Mouse (Mus musculus): ENCODE data around the gene Ccl27a.
"Not testable (repeated sequence)": the region's sequence is repeated elsewhere in the genome, so short reads cannot be mapped to it uniquely, and the experiment has no call there.

Ccl27a gene

DNA sequence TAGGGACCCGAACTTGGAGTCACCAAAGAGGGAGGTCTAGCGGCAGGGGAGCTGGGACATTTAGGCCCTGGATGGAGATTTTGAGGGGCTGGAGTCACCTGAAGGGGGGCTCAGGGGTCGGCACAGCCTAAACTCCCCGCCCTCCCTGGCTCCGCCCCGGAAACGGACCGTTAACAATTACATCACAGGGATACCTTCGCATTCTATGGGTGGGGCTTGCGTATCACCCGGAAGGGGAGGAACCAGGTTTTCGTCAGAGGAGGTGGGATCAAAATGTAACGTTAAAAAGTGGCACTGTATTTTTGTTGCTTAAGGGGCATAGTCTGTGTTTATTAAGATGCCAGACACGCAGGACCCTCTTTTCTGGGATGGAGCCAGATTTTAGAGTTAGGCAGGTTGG is at the start of gene Ccl27a:
Gene Ccl27a, minus strand, starts transcription at position 246 of the 400 bp plus-strand sequence.
- DNase-seq (ENCODE audit: low read depth, low spot score): peak; percentile 92

DNA sequence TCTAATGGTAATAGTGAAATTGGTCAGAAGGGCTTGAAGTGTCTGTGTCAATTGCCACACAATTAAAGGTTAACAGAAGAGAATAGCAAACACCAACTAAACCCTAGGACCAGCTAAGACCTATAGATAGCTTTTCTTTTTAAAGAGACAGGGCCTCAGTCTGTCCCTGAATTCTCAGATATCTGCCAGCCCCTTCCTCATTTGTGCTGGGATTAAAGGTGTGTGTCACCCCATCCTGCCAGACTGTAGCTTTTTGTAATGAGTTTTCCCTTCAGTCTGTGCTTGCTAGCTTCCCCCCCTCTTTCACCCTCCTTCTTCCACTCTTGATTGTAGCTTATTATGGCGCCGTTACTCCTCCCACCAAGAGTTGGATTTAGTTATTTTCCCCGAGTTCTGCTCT is 9.2 kb upstream of the Ccl27a start:
- DNase-seq (ENCODE audit: low read depth, low spot score): not testable (repeated sequence)

DNA sequence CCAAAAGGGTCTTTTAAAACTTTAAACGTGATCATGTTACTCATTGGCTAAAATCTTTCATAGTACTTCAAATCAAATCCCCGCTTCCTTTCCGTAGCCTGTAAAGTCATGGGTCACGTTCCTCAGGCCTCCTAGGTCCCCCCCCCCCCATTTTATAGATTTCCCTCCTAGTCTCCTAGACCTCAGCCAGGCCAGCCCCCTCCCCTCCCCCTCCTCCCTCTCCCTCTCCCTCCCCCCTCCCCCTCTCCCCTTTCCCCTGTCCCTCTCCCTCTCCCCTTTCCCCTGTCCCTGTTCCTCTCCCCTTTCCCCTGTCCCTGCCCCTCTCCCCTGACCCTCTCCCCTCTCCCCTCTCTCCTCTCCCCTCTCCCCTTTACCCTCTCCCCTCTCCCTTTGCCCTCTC is 8.7 kb upstream of the Ccl27a start:
- DNase-seq (ENCODE audit: low read depth, low spot score): not testable (repeated sequence)

DNA sequence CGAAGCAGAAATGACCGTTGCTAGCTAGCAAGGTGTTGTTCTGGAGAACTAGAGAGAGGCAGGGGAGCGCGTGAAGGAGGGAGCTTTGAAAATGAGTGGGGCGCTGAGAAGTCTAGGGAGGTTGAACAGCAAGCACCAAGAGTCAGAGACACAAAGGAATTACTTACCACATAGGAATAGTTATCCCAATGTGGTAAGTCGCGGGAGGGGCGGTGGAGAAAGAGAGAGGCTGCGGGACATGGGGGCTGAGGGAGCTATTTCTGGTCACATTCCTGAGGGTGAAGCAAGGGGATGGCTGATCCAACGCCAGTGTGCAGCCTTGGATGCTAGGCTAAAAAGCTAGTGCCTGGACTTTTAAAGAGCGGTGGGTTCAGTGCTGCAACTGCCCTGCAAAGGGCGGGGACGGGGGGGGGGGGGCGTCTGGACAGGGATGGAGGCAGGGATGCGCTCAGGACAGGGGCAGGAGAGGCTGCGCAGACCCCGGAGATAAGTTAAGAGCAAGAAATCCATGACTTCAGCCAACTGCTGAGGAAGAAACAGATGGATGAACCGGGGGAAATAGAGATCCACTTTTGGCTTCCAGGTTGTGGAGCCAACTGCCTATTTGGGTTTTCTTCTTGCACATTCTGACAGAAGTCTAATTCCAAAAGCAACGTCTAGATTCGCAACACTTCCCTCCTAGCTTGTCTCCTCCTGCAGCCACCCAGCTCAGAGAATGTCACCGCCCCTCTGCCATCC is 7.9 kb upstream of the Ccl27a start:
- DNase-seq (ENCODE audit: low read depth, low spot score): not testable (repeated sequence)

DNA sequence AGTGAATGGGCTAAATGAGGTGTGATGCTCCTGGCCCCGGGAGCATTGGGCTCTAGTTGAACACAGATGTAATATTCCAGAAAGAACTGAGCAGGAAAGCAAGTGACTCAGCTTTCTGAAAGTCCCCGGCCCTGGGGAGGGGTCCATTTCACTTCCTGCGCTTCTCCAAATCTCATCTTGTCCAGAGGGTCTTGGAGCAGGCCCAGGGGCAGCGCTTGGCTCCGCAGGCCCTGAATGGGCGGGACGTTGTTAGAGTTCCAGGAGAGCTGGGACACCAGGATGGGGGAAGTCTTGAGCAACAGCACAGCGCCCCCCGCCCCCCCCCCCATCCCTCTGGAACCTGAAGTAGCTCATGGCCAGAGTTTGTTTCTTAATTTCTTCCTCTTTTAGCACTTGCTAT is 7.2 kb upstream of the Ccl27a start:
- DNase-seq (ENCODE audit: low read depth, low spot score): not testable (repeated sequence)

DNA sequence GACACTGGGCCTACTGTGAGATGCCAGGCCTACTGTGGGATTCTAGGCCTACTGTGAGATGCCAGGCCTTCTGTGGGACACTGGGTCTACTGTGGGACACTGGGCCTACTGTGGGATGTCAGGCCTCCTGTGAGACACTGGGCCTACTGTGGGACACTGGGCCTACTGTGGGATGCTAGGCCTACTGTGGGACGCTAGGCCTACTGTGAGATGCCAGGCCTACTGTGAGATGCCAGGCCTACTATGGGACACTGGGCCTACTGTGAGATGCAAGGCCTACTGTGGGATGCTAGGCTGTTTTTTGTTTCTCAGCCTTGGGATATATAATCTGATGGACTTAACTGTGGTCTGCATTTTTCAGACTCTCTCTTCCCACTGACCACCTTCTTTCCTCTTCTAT is 1.8 kb upstream of the Ccl27a start:
- not testable (repeated sequence) for DNase-seq (ENCODE audit: low read depth, low spot score)

DNA sequence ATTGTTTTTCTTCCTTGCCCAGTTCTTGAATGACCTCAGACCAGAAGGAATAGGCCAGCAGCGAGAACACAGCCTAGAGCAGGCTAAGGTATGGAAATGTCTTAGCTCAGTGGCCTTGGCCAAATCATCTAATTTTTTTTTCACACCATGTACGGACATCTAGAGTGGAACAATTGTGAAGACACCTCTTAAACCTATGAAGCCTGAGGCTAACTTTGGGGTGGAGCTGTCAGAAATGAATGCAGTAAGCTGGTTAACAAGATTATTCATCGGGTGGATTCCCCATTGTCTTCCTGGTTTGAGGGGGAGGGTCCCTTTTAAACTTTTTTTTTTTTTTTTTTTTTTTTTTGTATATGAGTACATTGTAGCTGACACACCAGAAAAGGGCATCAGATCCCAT is 459 bp upstream of the Ccl27a start:
- not testable (repeated sequence) for DNase-seq (ENCODE audit: low read depth, low spot score)

DNA sequence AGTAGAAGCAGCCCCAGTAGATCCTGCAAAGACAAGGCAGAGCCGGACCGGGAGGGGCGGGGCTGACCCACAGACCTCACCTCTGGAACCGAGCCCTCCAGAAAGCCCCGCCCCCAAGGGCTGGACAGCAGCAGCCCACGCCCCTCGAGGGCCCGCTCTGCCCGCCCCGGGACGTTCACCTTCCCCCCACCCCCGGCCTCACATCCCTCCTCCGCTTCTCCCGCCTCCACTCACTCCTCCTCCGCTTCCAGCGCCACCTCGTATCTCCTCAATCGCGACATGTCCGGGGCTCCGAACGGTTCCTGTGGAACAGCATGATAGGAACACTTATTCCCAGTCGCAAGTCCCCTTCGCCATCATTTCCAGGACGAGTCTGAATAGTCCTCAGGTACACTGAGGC is 545 bp downstream of the Ccl27a start:
- peak; percentile 88 for DNase-seq (ENCODE audit: low read depth, low spot score)

DNA sequence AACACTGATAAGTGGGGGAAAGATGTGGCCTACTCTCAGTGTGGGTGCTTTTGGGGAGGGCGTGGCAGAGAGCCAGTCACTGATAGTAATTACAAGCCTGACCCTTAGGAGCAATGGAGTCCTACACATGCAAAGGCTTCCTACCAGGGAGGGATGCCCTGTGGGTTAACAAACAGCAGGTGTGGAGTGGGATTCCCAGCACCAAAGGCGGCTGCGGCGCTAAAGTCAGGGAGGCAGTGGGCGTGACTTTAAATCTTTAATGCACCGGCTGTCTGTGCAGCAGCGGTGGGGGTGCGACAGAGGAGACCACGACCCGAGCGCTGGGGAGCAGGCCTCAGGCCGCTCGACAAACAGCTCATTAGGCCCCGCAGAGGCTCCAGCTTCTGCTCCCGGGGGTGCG is 1.1 kb downstream of the Ccl27a start:
- DNase-seq (ENCODE audit: low read depth, low spot score): peak; percentile 42

DNA sequence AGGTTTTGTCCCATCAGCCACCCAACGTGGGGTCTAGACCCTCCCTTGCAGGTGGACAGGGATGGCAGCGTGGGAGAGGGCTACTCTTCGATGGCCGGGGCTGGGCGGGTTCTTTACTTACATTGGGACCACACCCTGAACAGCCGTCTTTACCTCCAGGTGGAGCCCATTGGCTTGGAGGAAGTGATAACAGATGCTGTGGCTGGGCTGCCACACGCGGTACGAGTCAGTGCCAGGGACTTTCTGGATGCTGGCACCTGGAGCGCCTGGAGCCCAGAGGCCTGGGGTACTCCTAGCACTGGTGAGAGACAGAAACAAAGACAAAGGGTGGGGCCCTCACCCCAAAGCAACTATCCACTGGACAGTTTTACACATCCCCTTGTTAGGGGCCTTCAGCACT is 6.7 kb downstream of the Ccl27a start:
- not testable (repeated sequence) for DNase-seq (ENCODE audit: low read depth, low spot score)

DNA sequence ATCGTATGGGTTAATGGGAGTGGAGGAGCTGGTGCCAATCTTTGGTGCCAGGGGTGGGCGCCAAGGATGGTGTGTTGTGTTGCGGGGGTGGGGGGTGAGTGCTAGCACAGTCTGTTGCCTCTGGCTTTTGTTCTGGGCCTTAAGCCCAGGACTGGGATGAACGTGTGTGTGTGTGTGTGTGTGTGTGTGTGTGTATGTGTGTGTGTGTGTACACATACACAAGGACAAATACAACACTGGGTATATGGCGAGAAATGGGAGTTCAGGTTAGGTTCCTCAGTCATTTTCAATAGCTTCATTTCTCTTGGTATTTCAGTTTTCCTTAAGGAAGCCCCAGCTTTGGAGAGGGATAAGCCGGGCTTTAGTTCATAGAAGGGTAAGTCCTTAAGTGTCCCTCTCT is 10.9 kb downstream of the Ccl27a start:
- DNase-seq (ENCODE audit: low read depth, low spot score): not testable (repeated sequence)

DNA sequence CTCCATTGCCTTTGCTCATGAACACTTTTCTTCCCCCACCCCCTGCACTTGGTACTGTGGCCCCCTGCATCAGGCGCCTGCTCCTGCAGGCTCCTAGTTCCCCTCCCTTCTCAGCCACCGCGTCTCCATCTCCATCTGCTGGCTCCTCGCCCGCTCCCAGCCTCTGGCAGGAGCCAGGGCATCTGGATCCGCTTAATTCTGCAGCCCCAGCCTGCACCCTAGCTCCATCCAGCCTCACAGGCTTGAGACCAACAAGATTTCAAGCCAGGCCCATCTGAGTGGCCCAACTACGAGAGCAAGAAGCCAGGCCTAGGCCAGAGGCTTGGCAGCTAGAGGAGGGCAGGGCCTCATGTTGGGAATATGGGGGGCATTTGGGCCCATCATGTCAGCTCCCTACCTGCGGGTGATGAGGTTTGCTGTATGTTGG is 11.3 kb downstream of the Ccl27a start:
- DNase-seq (ENCODE audit: low read depth, low spot score): not testable (repeated sequence)

DNA sequence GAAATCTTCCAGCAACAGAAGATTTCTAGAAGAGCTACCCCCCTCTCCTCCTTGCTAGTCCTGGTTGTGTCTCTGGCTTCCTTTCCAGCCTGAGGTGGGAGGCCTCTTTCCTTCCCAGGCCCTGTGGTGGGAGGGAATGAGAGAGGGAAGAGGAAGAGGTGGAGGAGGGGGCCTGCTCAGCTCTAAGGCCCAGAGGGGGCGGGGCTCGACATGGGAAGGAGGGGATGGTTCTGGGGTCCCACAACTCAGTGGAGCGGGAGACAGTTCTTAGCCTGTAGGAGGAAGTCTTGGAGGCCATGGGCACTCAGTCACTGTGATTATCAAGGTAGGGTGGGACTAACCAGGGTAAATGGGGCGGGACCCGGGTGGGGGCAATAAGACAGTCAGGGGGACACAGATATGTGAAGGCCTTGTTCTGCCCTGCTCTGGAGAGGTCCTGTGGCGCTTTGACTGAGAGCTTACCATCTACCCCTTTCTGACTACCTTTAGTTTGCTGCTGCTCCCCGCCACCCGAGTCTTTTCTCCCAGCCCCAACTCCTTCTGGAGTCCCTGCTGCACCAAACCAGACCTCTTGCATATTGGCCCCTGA is 11.9 kb downstream of the Ccl27a start:
- no peak for DNase-seq (ENCODE audit: low read depth, low spot score)

DNA sequence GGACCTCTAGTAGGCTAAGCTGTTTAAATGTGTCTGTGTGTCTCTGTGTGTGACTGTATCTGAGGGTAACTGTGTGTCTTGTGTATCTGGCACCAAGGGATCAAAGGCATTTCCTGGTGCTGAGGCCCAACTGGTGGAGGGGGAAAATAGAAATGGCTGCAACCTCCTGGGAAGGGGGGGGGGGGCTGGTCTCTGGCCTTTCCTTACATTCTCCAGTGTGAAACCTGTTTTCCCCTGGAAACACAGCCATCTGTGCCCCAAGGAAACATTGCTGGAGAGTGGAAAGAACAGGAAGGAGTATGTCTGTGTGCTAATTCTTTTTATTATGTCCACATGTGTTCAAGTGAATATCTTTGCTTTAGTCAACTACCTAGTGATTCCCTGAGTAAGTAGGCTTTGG is 12.4 kb downstream of the Ccl27a start:
- no peak for DNase-seq (ENCODE audit: low read depth, low spot score)

DNA sequence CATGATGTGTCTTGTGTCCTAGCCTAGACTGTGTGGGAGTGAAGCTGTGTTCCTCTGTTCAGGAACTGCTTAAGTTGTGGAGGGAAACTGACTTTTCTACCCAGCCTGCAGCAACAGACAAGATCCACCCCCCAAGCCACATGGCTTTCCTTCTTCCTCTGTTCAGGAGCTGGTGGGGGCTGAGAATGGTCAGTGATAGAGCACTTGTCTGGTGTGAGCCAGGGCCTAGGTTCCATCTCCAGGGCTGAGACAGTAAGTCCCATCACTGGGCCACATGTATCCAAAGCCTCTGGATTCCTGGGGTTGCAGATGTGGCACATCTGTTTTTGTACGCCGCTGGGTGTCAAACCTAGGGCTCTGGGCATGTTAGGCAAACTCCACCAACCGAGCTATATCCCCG is 13.1 kb downstream of the Ccl27a start:
- DNase-seq (ENCODE audit: low read depth, low spot score): no peak

DNA sequence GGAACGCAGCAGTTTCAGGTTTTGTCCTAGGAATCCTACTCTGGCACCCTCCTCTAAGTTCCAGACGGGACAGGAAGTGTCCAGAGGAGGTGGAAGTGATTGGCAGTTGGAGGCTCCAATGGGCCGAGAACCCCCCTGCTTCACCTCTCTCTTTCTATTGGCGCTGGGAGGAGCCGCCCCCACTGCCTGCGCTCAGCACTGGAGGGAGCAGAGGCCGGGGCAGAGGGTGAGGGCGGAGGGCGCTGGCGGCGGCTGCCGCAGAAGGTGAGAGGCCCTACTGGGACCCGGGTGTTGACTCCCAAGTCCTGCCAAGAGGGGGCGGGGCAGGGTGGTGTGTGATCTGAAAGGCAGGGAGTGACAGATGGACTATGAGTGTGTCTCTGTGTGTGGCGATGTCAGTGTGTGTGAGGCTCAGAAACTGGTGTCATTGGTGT is 13.7 kb downstream of the Ccl27a start:
- peak; percentile 96 for DNase-seq (ENCODE audit: low read depth, low spot score)

DNA sequence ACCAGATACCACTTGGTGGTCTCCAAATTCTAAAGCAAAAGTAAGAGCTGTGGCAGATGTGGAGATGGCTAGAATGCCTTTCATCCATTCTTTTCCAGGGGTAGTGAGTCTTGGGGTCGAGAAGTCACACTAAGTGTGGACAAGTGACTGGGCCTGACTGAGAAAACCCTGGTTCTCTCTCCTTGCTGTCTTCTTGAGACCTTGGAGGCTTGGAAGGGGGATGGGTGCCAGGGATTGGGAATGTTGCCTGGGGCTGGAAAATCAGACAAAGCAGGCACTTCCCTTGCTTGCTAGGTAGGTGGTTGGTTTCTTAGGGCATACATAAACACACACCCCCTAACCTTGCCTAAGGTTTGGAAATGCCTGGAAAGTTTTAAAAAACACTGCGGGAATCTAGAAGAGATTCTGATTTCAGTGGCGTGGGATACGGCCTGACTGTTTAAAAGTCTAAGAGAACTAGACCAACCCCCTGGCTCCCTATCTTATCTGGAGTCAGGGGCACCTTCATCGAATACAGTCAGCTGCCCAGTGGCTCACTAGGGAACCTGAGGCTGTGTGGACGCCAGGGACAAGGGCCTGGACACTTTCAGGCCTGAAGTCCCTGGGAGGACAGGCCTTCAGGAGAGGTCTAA is 14.3 kb downstream of the Ccl27a start:
- peak; percentile 59 for DNase-seq (ENCODE audit: low read depth, low spot score)

DNA sequence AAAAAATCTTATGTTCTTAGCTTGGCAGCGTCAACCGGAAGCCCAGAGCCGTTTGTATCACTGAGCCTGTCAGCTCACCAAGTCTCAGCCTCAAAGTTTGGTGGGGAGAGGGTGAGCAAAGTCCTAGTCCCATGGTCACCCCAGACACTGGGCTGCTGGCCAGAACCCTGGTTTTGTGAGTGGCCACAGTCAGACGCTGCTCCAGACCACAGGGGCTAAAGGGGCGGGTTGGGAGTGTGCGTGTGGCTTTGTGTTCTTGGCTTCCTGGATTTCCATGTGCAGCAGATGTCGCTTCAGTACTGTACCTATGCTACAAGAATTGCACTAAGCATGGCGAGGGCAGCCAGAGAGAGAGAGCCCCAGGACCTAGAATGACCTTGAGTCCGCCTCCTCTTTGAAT is 14.8 kb downstream of the Ccl27a start:
- DNase-seq (ENCODE audit: low read depth, low spot score): no peak

DNA sequence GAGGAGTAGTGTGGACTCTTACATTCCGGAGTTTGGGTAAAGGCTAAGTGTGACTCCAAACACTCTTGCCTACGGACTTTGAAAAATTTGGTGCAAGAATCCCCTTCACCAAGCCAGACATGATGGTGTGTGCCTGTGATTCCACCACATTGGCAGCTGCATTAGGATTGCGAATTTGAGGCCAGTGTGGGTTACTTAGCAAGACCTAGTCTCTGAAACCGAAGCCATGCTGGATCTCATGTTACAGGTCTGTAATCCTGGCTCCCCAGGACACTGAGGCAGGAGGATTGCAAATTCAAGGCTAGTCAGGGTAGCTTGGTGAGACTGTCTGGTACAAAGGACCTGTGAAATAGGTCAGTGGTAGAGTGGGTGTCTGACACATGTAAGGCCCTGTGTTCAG is 15.3 kb downstream of the Ccl27a start:
- DNase-seq (ENCODE audit: low read depth, low spot score): no peak

DNA sequence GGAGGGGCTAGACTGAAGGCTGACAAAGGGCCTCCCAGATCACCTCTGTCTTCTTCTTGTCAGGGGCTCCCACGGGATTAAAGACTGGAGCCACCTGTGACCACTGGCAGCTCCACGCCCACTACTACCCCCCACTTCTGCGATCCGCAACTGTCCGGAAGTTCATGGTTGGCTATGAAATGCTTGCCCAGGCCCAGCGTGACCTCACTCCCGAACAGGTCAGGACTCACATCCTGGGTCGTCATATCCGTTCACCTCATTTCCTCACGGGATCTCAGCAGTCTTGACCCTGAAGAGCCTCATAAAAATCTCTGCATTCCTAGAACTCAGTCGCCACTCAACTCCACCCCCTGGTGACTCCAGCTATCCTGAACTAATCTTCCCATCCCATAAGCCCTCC is 16.0 kb downstream of the Ccl27a start:
- DNase-seq (ENCODE audit: low read depth, low spot score): no peak

DNA sequence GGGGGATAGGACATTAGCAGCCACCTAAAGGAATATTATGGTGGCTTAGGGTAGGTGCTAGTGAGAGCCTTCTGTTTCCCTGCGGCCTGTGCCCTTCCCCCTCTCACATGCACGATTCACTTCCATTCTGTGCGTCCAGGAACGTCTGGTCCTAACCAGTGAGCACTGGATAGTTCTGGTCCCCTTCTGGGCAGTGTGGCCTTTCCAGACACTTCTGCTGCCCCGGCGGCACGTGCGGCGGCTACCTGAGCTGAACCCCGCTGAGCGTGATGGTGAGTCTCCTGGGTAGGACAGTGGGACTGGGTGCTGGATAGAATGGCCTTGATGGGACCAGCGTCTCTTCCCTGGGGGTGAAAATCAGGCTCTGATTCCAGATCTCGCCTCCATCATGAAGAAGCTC is 16.7 kb downstream of the Ccl27a start:
- DNase-seq (ENCODE audit: low read depth, low spot score): peak; percentile 26

DNA sequence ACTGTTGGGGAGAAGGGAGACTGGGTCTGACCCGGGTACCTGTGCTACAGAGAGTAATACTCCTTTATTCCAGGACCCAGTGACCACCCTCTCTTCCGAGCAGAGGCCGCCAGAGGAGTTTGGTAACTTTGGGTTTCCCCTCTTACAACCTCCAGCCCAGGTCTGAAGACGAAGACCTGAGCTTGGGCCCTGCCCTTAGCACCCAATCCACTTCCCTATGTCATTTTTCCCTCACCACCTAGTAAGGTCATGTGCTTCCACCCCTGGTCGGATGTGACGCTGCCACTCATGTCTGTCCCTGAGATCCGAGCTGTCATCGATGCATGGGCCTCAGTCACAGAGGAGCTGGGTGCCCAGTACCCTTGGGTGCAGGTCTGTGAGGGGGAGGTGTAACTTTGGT is 17.6 kb downstream of the Ccl27a start:
- no peak for DNase-seq (ENCODE audit: low read depth, low spot score)
